In the genomic region with DNA sequence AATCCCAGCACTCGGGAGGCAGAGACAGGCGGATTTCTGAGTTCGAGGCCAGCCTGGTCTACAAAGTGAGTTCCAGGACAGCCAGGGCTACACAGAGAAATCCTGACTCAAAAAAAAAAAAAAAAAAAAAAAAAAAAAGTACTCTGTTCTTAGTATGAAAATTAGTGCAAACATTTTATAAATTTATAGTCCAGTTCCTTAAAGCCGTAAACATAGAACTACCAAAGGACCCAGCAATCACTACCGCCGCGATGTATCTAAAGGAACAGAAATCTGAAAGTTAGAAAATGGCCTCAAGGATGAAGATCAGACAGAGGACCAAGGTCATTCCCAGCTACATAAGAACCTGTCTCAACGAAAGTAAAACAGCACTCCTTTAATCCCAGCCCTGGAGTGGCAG, we compare ENCODE assay signal across 10 mouse cellular contexts. TPM values are rescaled to one million over a fixed set of nuclear protein-coding genes. Genes with fewer than 3 reads are reported as not detected.
DNase-seq lines count a peak whose midpoint lies in the region; ATAC-seq and TF ChIP-seq lines count a peak whose summit lies in the region.
"Had no signal": no experiment of that assay in that cellular context is flagged by ENCODE, and none has a peak within 500 bp of the region (broad histone marks: within the 10 kb centered on the region; RNA-seq: fewer than 3 reads in every experiment).

No protein-coding gene starts in this region.

- no peaks in the 10 kb centered on the region for H3K27me3 ChIP-seq in heart, embryonic 11.5 days (ENCODE audit: control insufficient read depth, insufficient read depth, low read length)
- H3K27me3 ChIP-seq in E14TG2a.4 (ENCODE audit: insufficient read depth, low read length): no peaks in the 10 kb centered on the region
- no peaks in the 10 kb centered on the region for H3K27me3 ChIP-seq in hindbrain, embryonic 10.5 days (ENCODE audit: insufficient read depth, poor library complexity, severe bottlenecking)
- H3K27me3 ChIP-seq in liver, postnatal 0 days (ENCODE audit: insufficient read depth, low read length): no peaks in the 10 kb centered on the region

- peaks cover 3% of the 10 kb centered on the region; the same call in 1 of the 2 replicates for H3K9me3 ChIP-seq in heart, embryonic 11.5 days (replicated peaks; ENCODE audit: control insufficient read depth, low read length)
- no peaks in the 10 kb centered on the region for H3K9me3 ChIP-seq in E14TG2a.4 (ENCODE audit: low read length)
- peaks cover 19% of the 10 kb centered on the region for H3K9me3 ChIP-seq in hindbrain, embryonic 10.5 days
- peaks cover 2% of the 10 kb centered on the region; the same call in 1 of the 2 replicates for H3K9me3 ChIP-seq in liver, postnatal 0 days (ENCODE audit: low read length)

- TF ChIP-seq EP300 in liver, postnatal 0 days (IDR thresholded peaks at IDR 0.05; ENCODE audit: low read depth): no peak

- H3K9ac ChIP-seq in heart, embryonic 11.5 days (ENCODE audit: low read depth, low read length): peak overlapping the region; percentile 72
- peak overlapping the region; percentile 79 for H3K9ac ChIP-seq in liver, postnatal 0 days (replicated peaks)

- peak overlapping the region; percentile 66 for H3K4me2 ChIP-seq in heart, embryonic 11.5 days
- H3K4me2 ChIP-seq in liver, postnatal 0 days (ENCODE audit: low read depth, low read length): peak overlapping the region; percentile 92

- no peak for ATAC-seq in heart, embryonic 11.5 days (replicated peaks; ENCODE audit: insufficient number of reproducible peaks, low FRiP score, low TSS enrichment)
- no peak for ATAC-seq in liver, postnatal 0 days

- no peak overlapping the region for H3K27ac ChIP-seq in heart, embryonic 11.5 days (ENCODE audit: low read depth, low read length)
- no peak overlapping the region; the same call in 1 of the 2 replicates for H3K27ac ChIP-seq in hindbrain, embryonic 10.5 days
- H3K27ac ChIP-seq in liver, postnatal 0 days (ENCODE audit: low read depth): no peak overlapping the region

- peaks cover 15% of the 10 kb centered on the region for H3K36me3 ChIP-seq in heart, embryonic 11.5 days (ENCODE audit: control insufficient read depth, insufficient read depth, low read length)
- peaks cover 44% of the 10 kb centered on the region for H3K36me3 ChIP-seq in E14TG2a.4 (ENCODE audit: insufficient read depth, low read length)
- H3K36me3 ChIP-seq in hindbrain, embryonic 10.5 days: peaks cover 44% of the 10 kb centered on the region
- peaks cover 5% of the 10 kb centered on the region for H3K36me3 ChIP-seq in liver, postnatal 0 days (replicated peaks; ENCODE audit: insufficient read depth, low read length)

- WGBS in heart, embryonic 11.5 days (ENCODE audit: insufficient replicate concordance): 80% methylated on average over 8 of the region's 8 CpGs
- WGBS in hindbrain, embryonic 10.5 days: 86% methylated on average over 8 of the region's 8 CpGs
- 77% methylated on average over 8 of the region's 8 CpGs for WGBS in liver, postnatal 0 days (ENCODE audit: insufficient replicate concordance)

- peaks cover 7% of the 10 kb centered on the region; the same call in 1 of the 2 replicates for H3K4me1 ChIP-seq in heart, embryonic 11.5 days (ENCODE audit: control insufficient read depth, insufficient read depth, low read length)
- H3K4me1 ChIP-seq in E14TG2a.4 (replicated peaks; ENCODE audit: low read depth, low read length): peaks cover 39% of the 10 kb centered on the region
- 0 out of 2 replicates have a peak, but pooled peaks cover 8% of the 10 kb centered on the region for H3K4me1 ChIP-seq in hindbrain, embryonic 10.5 days (replicated peaks)
- 0 out of 2 replicates have a peak, but pooled peaks cover 2% of the 10 kb centered on the region for H3K4me1 ChIP-seq in liver, postnatal 0 days (ENCODE audit: insufficient read depth)

- peak overlapping the region; percentile 61 for H3K4me3 ChIP-seq in heart, embryonic 11.5 days (ENCODE audit: low read depth, low read length)
- peak overlapping the region; percentile 96 for H3K4me3 ChIP-seq in E14TG2a.4 (replicated peaks; ENCODE audit: low read length)
- peak overlapping the region; percentile 73 for H3K4me3 ChIP-seq in hindbrain, embryonic 10.5 days
- peak overlapping the region; percentile 71 for H3K4me3 ChIP-seq in liver, postnatal 0 days (ENCODE audit: low read depth, low read length)

- DNase-seq in heart, postnatal 4 days: no peak
- no peak for DNase-seq in hindbrain, embryonic 10.5 days (ENCODE audit: low spot score)
- no peak for DNase-seq in liver, postnatal 0 days
- DNase-seq in gastrocnemius, postnatal 4 days (ENCODE audit: low spot score in 2 of 2): no peak
- DNase-seq in retina, postnatal 1 day: no peak
- no peak for DNase-seq in testis, postnatal 10 days (ENCODE audit: low spot score)
- DNase-seq: lung, postnatal 10 days had no signal

- TF ChIP-seq CTCF in E14TG2a.4 (conservative IDR thresholded peaks at IDR 0.05; ENCODE audit: low read length): no peak
- no peak for TF ChIP-seq CTCF in liver, postnatal 0 days (IDR thresholded peaks at IDR 0.05; ENCODE audit: low read depth)

RNA-seq across cellular contexts. Expression of gene Zfp599, which starts 0.9 kb away (rescaled TPM):
- 3.1 and 5.6 TPM in 2 replicates for polyA plus RNA-seq in heart, embryonic 11.5 days (2014; fragmentation: Nextera tagmentation; extraction: Ambion mirVana)
- 1 to 10 TPM; 2.0 to 2.5 TPM for total RNA-seq in heart, postnatal 4 days (2021)
- 5.4 and 6.5 TPM in 2 replicates for polyA plus RNA-seq in hindbrain, embryonic 10.5 days (2016; fragmentation: Nextera tagmentation; extraction: Ambion mirVana)
- 0.69 and 0.99 TPM in 2 replicates for polyA plus RNA-seq in liver, postnatal 0 days (2015; fragmentation: Nextera tagmentation; extraction: Ambion mirVana)
- total RNA-seq in gastrocnemius, postnatal 4 days (2021): under 1 TPM; 0.21 to 0.27 TPM
- total RNA-seq: gastrocnemius, adult 8-10 months had no signal

RNA-seq across cellular contexts. Expression of gene Zfp809, which starts 33.3 kb away (rescaled TPM):
- 19.0 and 20.0 TPM in 2 replicates for polyA plus RNA-seq in heart, embryonic 11.5 days (2014; fragmentation: Nextera tagmentation; extraction: Ambion mirVana)
- 10 to 100 TPM; 28.1 to 28.4 TPM for total RNA-seq in heart, postnatal 4 days (2021)
- polyA plus RNA-seq in hindbrain, embryonic 10.5 days (2016; fragmentation: Nextera tagmentation; extraction: Ambion mirVana): 9.0 and 10.5 TPM in 2 replicates
- polyA plus RNA-seq in liver, postnatal 0 days (2015; fragmentation: Nextera tagmentation; extraction: Ambion mirVana): 4.2 and 4.4 TPM in 2 replicates
- total RNA-seq in gastrocnemius, postnatal 4 days (2021): 10 to 100 TPM; 13.4 to 15.0 TPM

RNA-seq across cellular contexts. Expression of gene Zfp810, which starts 48.7 kb away (rescaled TPM):
- polyA plus RNA-seq in heart, embryonic 11.5 days (2014; fragmentation: Nextera tagmentation; extraction: Ambion mirVana): 12.9 and 15.7 TPM in 2 replicates
- total RNA-seq in heart, postnatal 4 days (2021): 10 to 100 TPM; 15.5 to 16.0 TPM
- polyA plus RNA-seq in hindbrain, embryonic 10.5 days (2016; fragmentation: Nextera tagmentation; extraction: Ambion mirVana): 24.3 and 29.0 TPM in 2 replicates
- 4.8 and 4.9 TPM in 2 replicates for polyA plus RNA-seq in liver, postnatal 0 days (2015; fragmentation: Nextera tagmentation; extraction: Ambion mirVana)
- 1 to 10 TPM; 4.2 to 5.2 TPM for total RNA-seq in gastrocnemius, postnatal 4 days (2021)
